Mouse (Mus musculus): Measurements from ENCODE around the gene Zbtb33. TPM values are rescaled to one million over a fixed set of nuclear protein-coding genes. Genes with fewer than 3 reads are reported as not detected.

Zbtb33 gene
- polyA plus RNA-seq, 1 experiment from 2014 or later = 6.2 TPM

DNA sequence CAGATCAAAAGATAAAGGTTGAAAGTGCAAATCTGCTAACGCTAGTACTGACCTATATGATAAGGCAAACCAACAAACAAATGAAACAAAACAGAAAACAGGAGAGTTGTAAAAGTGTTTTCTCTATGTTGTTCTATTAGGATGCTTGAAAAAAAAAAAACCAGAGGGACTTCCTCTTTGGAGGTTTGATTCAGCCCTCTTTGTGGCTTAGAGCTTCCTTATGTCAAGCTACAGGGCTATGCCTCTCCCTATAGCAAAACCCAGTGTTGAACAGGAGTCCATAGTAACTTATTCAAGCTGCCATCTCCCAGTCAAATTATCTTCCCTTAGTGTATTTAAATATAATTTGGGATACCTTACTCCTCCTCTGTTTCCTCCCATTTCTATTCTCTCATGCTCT, 17.8 kb downstream of the Zbtb33 start:
- Histone ChIP-seq H3K4me2 (replicated peaks) (no peak overlapping the region), H3K4me3 (no peak overlapping the region), H3K9ac (replicated peaks) (no peak overlapping the region), H3K9me3 (no peaks in the 10 kb centered on the region), H3K4me1 (no peaks in the 10 kb centered on the region), H3K27ac (replicated peaks) (no peak overlapping the region), H3K36me3 (no peaks in the 10 kb centered on the region), H3K27me3 (no peaks in the 10 kb centered on the region)
- 72% methylated on average over 1 of the region's 1 CpGs for WGBS
- no peak for ATAC-seq (ENCODE audit: low FRiP score, low read depth)

GRCm38 (mm10) chrX:38216986-38217675, 27.5 kb downstream of the Zbtb33 start:
- H3K36me3 ChIP-seq = no peaks in the 10 kb centered on the region
- H3K4me2 ChIP-seq (replicated peaks) = no peak overlapping the region
- H3K27me3 ChIP-seq = no peaks in the 10 kb centered on the region
- H3K4me1 ChIP-seq = no peaks in the 10 kb centered on the region
- no peak overlapping the region for H3K4me3 ChIP-seq
- no peak overlapping the region for H3K9ac ChIP-seq (replicated peaks)
- ATAC-seq (ENCODE audit: low FRiP score, low read depth) = no peak
- 86% methylated on average over 9 of the region's 9 CpGs for WGBS
- no peaks in the 10 kb centered on the region for H3K9me3 ChIP-seq
- H3K27ac ChIP-seq (replicated peaks) = no peak overlapping the region

- Histone ChIP-seq H3K36me3 (no peaks in the 10 kb centered on the region), H3K9ac (replicated peaks) (no peak overlapping the region), H3K9me3 (no peaks in the 10 kb centered on the region), H3K4me1 (no peaks in the 10 kb centered on the region), H3K4me3 (no peak overlapping the region), H3K27me3 (no peaks in the 10 kb centered on the region), H3K27ac (replicated peaks) (no peak overlapping the region), H3K4me2 (replicated peaks) (no peak overlapping the region)
- WGBS = 88% methylated on average over 2 of the region's 2 CpGs
- ATAC-seq (ENCODE audit: low FRiP score, low read depth) = no peak
Measured at GRCm38 (mm10) chrX:38217676-38217991, 28.0 kb downstream of the Zbtb33 start.

DNA sequence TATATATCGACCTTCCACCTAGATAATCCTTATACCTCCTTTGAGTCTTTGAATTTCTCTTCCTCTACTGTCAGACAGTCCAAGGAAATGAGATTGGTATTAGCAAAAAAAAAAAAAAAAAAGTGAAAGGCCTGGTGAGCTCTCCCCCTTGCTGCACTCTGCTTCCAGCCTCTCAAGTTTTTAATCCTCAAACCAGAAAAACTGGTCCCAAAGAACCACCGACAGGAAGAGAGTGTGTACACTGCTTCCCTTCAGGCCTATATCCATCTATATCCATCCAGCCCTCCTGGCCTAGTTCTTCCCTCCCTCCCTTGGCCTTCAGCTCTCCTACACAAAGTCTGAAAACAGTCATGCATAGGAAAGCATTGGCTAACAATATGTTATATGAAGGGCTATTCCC, 33.2 kb downstream of the Zbtb33 start:
- Histone ChIP-seq H3K4me2 (replicated peaks) (no peak overlapping the region), H3K27ac (replicated peaks) (no peak overlapping the region)
- 55% methylated on average over 2 of the region's 2 CpGs for WGBS

DNA sequence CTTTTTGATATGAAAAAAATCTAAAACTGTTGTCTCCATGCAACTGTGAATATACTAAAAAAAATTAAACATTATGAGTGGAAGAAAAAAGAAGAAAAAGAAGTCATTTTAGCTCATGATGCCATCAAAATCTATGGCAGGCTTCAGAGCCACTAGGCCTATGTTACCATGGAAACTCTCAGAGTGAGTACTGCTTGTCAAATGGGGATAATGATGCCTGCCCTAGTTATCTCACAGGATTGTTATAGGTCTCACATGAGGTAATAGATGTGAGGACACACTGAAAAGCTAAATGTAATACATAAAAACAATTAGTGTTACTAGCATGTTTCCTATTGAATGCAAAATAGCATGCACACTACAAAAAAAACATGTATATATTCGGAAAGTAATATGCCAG, 40.3 kb downstream of the Zbtb33 start:
- Histone ChIP-seq H3K27ac (replicated peaks) (no peak overlapping the region), H3K36me3 (no peaks in the 10 kb centered on the region), H3K4me1 (no peaks in the 10 kb centered on the region), H3K9ac (replicated peaks) (no peak overlapping the region), H3K9me3 (no peaks in the 10 kb centered on the region), H3K4me3 (no peak overlapping the region), H3K27me3 (no peaks in the 10 kb centered on the region), H3K4me2 (replicated peaks) (no peak overlapping the region)
- ATAC-seq (ENCODE audit: low FRiP score, low read depth) = no peak
- 77% methylated on average over 1 of the region's 1 CpGs for WGBS

More for the DNA sequence above, 33.2 kb downstream of the Zbtb33 start:
- Histone ChIP-seq H3K27me3 (no peaks in the 10 kb centered on the region), H3K36me3 (no peaks in the 10 kb centered on the region), H3K9me3 (no peaks in the 10 kb centered on the region), H3K4me3 (no peak overlapping the region), H3K4me1 (no peaks in the 10 kb centered on the region), H3K9ac (replicated peaks) (no peak overlapping the region)
- ATAC-seq (ENCODE audit: low FRiP score, low read depth) = no peak

- Histone ChIP-seq H3K9me3 (no peaks in the 10 kb centered on the region), H3K27me3 (no peaks in the 10 kb centered on the region), H3K4me2 (replicated peaks) (no peak overlapping the region), H3K36me3 (no peaks in the 10 kb centered on the region), H3K27ac (replicated peaks) (no peak overlapping the region), H3K4me3 (no peak overlapping the region), H3K4me1 (no peaks in the 10 kb centered on the region), H3K9ac (replicated peaks) (no peak overlapping the region)
- ATAC-seq (ENCODE audit: low FRiP score, low read depth) = no peak
- 26% methylated on average over 2 of the region's 2 CpGs for WGBS
Measured at GRCm38 (mm10) chrX:38237731-38238130, 48.1 kb downstream of the Zbtb33 start.

Small RNA genes within 50 kb of the gene (microRNA-seq; reads per million reads assigned to microRNA genes)
- 2.1 reads per million for gene Mir3110

Other genes starting within 250 kb of the Zbtb33 start
- not detected in 2 replicates for gene Btg1-ps1, start 171.0 kb upstream of the Zbtb33 start, polyA plus RNA-seq (2016; fragmentation: Nextera tagmentation; extraction: Ambion mirVana)
- not detected in 2 replicates for gene Btg1-ps2, start 146.7 kb upstream of the Zbtb33 start, polyA plus RNA-seq (2016; fragmentation: Nextera tagmentation; extraction: Ambion mirVana)
- not detected in 2 replicates for gene Rhox10, start 123.3 kb upstream of the Zbtb33 start, polyA plus RNA-seq (2016; fragmentation: Nextera tagmentation; extraction: Ambion mirVana)
- gene Rhox11, start 104.7 kb upstream of the Zbtb33 start, polyA plus RNA-seq (2016; fragmentation: Nextera tagmentation; extraction: Ambion mirVana) = not detected in 2 replicates
- gene Rhox12, start 78.9 kb upstream of the Zbtb33 start, polyA plus RNA-seq (2016; fragmentation: Nextera tagmentation; extraction: Ambion mirVana) = not detected in 2 replicates
- gene Rhox13, start 68.6 kb upstream of the Zbtb33 start, polyA plus RNA-seq (2016; fragmentation: Nextera tagmentation; extraction: Ambion mirVana) = not detected in 2 replicates
- gene Tmem255a, start 62.6 kb downstream of the Zbtb33 start, polyA plus RNA-seq (2016; fragmentation: Nextera tagmentation; extraction: Ambion mirVana) = 13.1 and 14.6 TPM in 2 replicates
- not detected in 2 replicates for gene Atp1b4, start 126.4 kb downstream of the Zbtb33 start, polyA plus RNA-seq (2016; fragmentation: Nextera tagmentation; extraction: Ambion mirVana)